Mouse (Mus musculus) ES-E14 (cell line): ENCODE measurements around the gene Ccl6.
A peak's percentile ranks its signal among the peaks of the same experiment; 100 is the strongest.

Experiments
- CHD2 ChIP-seq: IDR thresholded peaks from 2 replicates; pipeline ENCODE4 v1.6.1; 2014; ENCODE audit warnings: mild to moderate bottlenecking, low read depth, low read length, inconsistent platforms
- HCFC1 ChIP-seq: IDR thresholded peaks from 2 replicates; pipeline ENCODE4 v1.6.1; 2012; ENCODE audit warnings: low read length, inconsistent platforms, borderline replicate concordance; ENCODE audit not compliant: insufficient read depth
- MAFK ChIP-seq: IDR thresholded peaks from 2 replicates; pipeline ENCODE4 v1.6.1; 2014; ENCODE audit warnings: mild to moderate bottlenecking, low read depth, low read length, inconsistent platforms; ENCODE audit not compliant: insufficient read depth
- ZC3H11A ChIP-seq: IDR thresholded peaks from 2 replicates; pipeline ENCODE4 v1.6.1; 2012; ENCODE audit warnings: low read depth, mild to moderate bottlenecking, inconsistent platforms, low read length, borderline replicate concordance

DNA sequence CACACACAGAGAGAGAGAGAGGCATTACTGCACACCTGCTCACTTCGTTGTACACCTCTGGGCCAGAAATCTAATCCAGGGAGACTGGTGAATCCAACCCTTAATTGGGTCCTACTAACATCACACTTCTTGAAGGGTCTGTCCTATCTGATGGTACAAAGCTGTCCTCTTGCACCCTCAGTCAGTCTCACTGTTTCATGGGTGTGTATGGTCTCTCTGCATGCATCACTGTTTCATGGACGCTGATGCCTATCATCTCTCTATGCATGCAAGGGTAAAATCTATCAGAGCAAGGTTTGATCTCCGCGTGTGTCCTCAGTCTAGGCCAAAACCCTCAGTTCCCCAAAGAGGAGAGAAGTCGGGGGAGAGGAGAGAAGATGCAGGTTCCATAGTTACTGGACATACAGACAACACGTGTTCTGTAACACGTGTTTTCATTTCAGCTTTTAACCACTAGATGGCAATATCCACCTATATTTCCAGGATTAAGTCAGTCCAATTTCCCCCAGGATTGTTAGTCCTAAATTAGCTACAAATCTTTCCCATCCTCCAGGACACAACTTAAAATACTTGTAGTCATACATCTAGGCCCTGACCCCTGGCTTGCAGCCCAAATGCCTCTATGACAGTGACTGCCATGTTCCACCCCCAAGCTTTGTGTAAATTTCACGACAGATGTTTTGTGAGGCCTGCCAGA is 36.7 kb downstream of the Ccl6 start:
- TF ChIP-seq MAFK = no peak
- no peak for TF ChIP-seq CHD2
- TF ChIP-seq HCFC1 = no peak
- peak; percentile 98 for TF ChIP-seq ZC3H11A
